Mouse (Mus musculus) left cerebral cortex, postnatal 25 days (tissue): ENCODE measurements around the gene Gstt3. TPM values are rescaled to one million over a fixed set of nuclear protein-coding genes. Genes with fewer than 3 reads are reported as not detected.
A peak's percentile ranks its signal among the peaks of the same experiment; 100 is the strongest.

Experiments used
- DNase-seq, 2 experiments: peaks; one replicate each; pipeline ENCODE4 v3.0.0; 2022; ENCODE audit warnings: low spot score in 2 of 2, mixed read lengths in 1 of 2
- intact Hi-C: fragments of 180-260 bp; cut with DNase I; formaldehyde crosslinking; loops from one replicate; pipeline ENCODE4 v1.15.1; 2025
- total RNA-seq, 2 experiments: library from RNA; stranded (reverse); gene quantifications; 2 replicates each; pipeline ENCODE4 v1.2.3; 2021

Gstt3 gene
- total RNA-seq: 1 to 10 TPM; 1.1 to 1.4 TPM

- intact Hi-C loops: loop anchor here (5.0 kb wide), 1 partner anchor 51 kb away; no protein-coding TSS in a partner anchor
- no peak for DNase-seq
Observed at GRCm38 (mm10) chr10:75780769-75781578, at the start of gene Gstt3, which contains the start of gene Gm20441. Gene Gstt3 (minus strand): TSS chr10:75781414. Gene Gm20441 (minus strand): TSS chr10:75780954.

- DNase-seq: no peak
- intact Hi-C loops: loop anchor here (5.0 kb wide), 1 partner anchor 48 kb away; the partner anchor contains the start of genes Gm20441 and Gstt3
Observed at GRCm38 (mm10) chr10:75830275-75830670, 49.1 kb upstream of the Gstt3 start.

- DNase-seq: no peak
- intact Hi-C loops: loop anchor here (5.0 kb wide), 1 partner anchor 47 kb away; the partner anchor contains the start of genes Gm20441 and Gstt3
Observed at GRCm38 (mm10) chr10:75829529-75830274, 48.5 kb upstream of the Gstt3 start.

- peak; percentile 17 to 59 for DNase-seq
- intact Hi-C loops: no loop called here
Observed at GRCm38 (mm10) chr10:75828500-75828931, 47.3 kb upstream of the Gstt3 start.

- no peak for DNase-seq
- intact Hi-C loops: no loop called here
Observed at GRCm38 (mm10) chr10:75827668-75828360, 46.6 kb upstream of the Gstt3 start.

GRCm38 (mm10) chr10:75824530-75824929, 43.3 kb upstream of the Gstt3 start:
- intact Hi-C loops: no loop called here
- no peak for DNase-seq

- no peak for DNase-seq
- intact Hi-C loops: no loop called here
Observed at GRCm38 (mm10) chr10:75823782-75824181, 42.6 kb upstream of the Gstt3 start.

- intact Hi-C loops: no loop called here
- DNase-seq: no peak
Observed at GRCm38 (mm10) chr10:75822443-75822842, 41.2 kb upstream of the Gstt3 start, which contains the start of gene Gstt4. Gene Gstt4 (minus strand): TSS chr10:75822543.

GRCm38 (mm10) chr10:75819882-75820281, 38.7 kb upstream of the Gstt3 start:
- intact Hi-C loops: no loop called here

GRCm38 (mm10) chr10:75818641-75819040, 37.4 kb upstream of the Gstt3 start:
- no peak for DNase-seq
- intact Hi-C loops: no loop called here

More at GRCm38 (mm10) chr10:75819882-75820281, 38.7 kb upstream of the Gstt3 start:
- DNase-seq: no peak

- intact Hi-C loops: no loop called here
- DNase-seq: no peak
Observed at GRCm38 (mm10) chr10:75804217-75804616, 23.0 kb upstream of the Gstt3 start.

- intact Hi-C loops: loop anchor here (10.0 kb wide), 1 partner anchor 327 kb away; no protein-coding TSS in a partner anchor
- peak in 1 of 2 experiments; percentile 40 for DNase-seq
Observed at GRCm38 (mm10) chr10:75798176-75798696, 17.0 kb upstream of the Gstt3 start, which contains the start of gene Gstt1. Gene Gstt1 (minus strand): TSS chr10:75798584.

- intact Hi-C loops: loop anchor here (10.0 kb wide), 1 partner anchor 327 kb away; no protein-coding TSS in a partner anchor
- peak; percentile 42 to 61 for DNase-seq
Observed at GRCm38 (mm10) chr10:75797619-75798175, 16.5 kb upstream of the Gstt3 start.

- intact Hi-C loops: loop anchor here (10.0 kb wide), 1 partner anchor 328 kb away; no protein-coding TSS in a partner anchor
- DNase-seq: no peak
Observed at GRCm38 (mm10) chr10:75796731-75797516, 15.7 kb upstream of the Gstt3 start.

- intact Hi-C loops: loop anchor here (10.0 kb wide), 1 partner anchor 330 kb away; no protein-coding TSS in a partner anchor
- no peak for DNase-seq
Observed at GRCm38 (mm10) chr10:75794880-75795279, 13.7 kb upstream of the Gstt3 start.

GRCm38 (mm10) chr10:75790773-75791172, 9.6 kb upstream of the Gstt3 start:
- intact Hi-C loops: loop anchor here (10.0 kb wide), 1 partner anchor 334 kb away; no protein-coding TSS in a partner anchor
- no peak for DNase-seq

- DNase-seq: no peak
- intact Hi-C loops: loop anchor here (10.0 kb wide), 1 partner anchor 335 kb away; no protein-coding TSS in a partner anchor
Observed at GRCm38 (mm10) chr10:75789841-75790240, 8.6 kb upstream of the Gstt3 start.
